Mouse (Mus musculus): Measurements from ENCODE around the gene Atp6v1a.

GRCm38 (mm10) chr16:44109002-44109401 lies 30.5 kb downstream of the Atp6v1a start:
- TF ChIP-seq CTCF (conservative IDR thresholded peaks at IDR 0.05 in 1 of 2, IDR thresholded peaks at IDR 0.05 in 1 of 2; ENCODE audit: low read depth in 2 of 2, low read length in 2 of 2) (no peak), MYC (IDR thresholded peaks at IDR 0.05; ENCODE audit: low read depth, low read length) (no peak), RAD21 (IDR thresholded peaks at IDR 0.05; ENCODE audit: low read depth, low read length) (no peak), POLR2A (IDR thresholded peaks at IDR 0.05; ENCODE audit: low read depth, low read length) (no peak), CHD2 (IDR thresholded peaks at IDR 0.05; ENCODE audit: low read length) (no peak), BHLHE40 (IDR thresholded peaks at IDR 0.05; ENCODE audit: low read depth, low read length) (no peak), USF1 (IDR thresholded peaks at IDR 0.05; ENCODE audit: low read depth, low read length) (no peak), TCF12 (IDR thresholded peaks at IDR 0.05; ENCODE audit: low read depth, low read length) (no peak), UBTF (IDR thresholded peaks at IDR 0.05; ENCODE audit: low read depth, low read length) (no peak), ZNF384 (IDR thresholded peaks at IDR 0.05; ENCODE audit: low read depth, low read length) (no peak), MEF2A (IDR thresholded peaks at IDR 0.05; ENCODE audit: borderline replicate concordance, low read depth, low read length) (no peak)
